Mouse (Mus musculus) MEL (cell line): Measurements from ENCODE around the gene Ccdc88b. TPM values are rescaled to one million over a fixed set of nuclear protein-coding genes. Genes with fewer than 3 reads are reported as not detected.

Source experiments
- DNase-seq: peaks from one replicate; pipeline ENCODE4 v3.0.0; 2011; ENCODE audit warnings: low read depth, low spot score
- H3K27ac ChIP-seq: 2 replicates; pipeline ENCODE4 v1.5.1; 2012; ENCODE audit warnings: low read depth, mild to moderate bottlenecking, control low read depth, low read length, moderate library complexity; ENCODE audit not compliant: control insufficient read depth
- H3K27me3 ChIP-seq, 2 experiments: fragments of 150-350 bp in 1 of 2; sonication (generic) in 1 of 2; 2 replicates each; pipeline ENCODE4 v1.6.1; 2012; ENCODE audit warnings: low read length in 2 of 2, mild to moderate bottlenecking in 2 of 2, improper control_type of control experiment in 1 of 2, moderate library complexity in 1 of 2; ENCODE audit not compliant: insufficient read depth in 2 of 2, control insufficient read depth in 1 of 2
- H3K36me3 ChIP-seq, 2 experiments: 2 replicates each; pipeline ENCODE4 v1.6.1; 2012 to 2014; ENCODE audit warnings: low read length in 2 of 2, improper control_type of control experiment in 1 of 2, inconsistent platforms in 1 of 2, mild to moderate bottlenecking in 1 of 2; ENCODE audit not compliant: insufficient read depth in 2 of 2, control insufficient read depth in 1 of 2
- H3K4me1 ChIP-seq, 2 experiments: fragments of 150-350 bp in 1 of 2; sonication (generic) in 1 of 2; 2 replicates each; pipeline ENCODE4 v1.6.1; 2012; ENCODE audit warnings: low read length in 2 of 2, improper control_type of control experiment in 1 of 2, mild to moderate bottlenecking in 1 of 2; ENCODE audit not compliant: insufficient read depth in 2 of 2, control insufficient read depth in 1 of 2
- H3K4me3 ChIP-seq, 2 experiments: fragments of 150-350 bp in 1 of 2; sonication (generic) in 1 of 2; 2 replicates each; pipeline ENCODE4 v1.5.1; 2012; ENCODE audit warnings: low read depth in 2 of 2, low read length in 2 of 2, mild to moderate bottlenecking in 2 of 2, moderate library complexity in 2 of 2, control low read depth in 1 of 2, improper control_type of control experiment in 1 of 2; ENCODE audit not compliant: control insufficient read depth in 1 of 2, insufficient read depth in 1 of 2
- H3K79me2 ChIP-seq: 2 replicates; pipeline ENCODE4 v1.6.1; 2012; ENCODE audit warnings: mild to moderate bottlenecking, low read length, moderate library complexity; ENCODE audit not compliant: control insufficient read depth, poor library complexity, insufficient read depth
- H3K9ac ChIP-seq: 2 replicates; pipeline ENCODE4 v1.6.1; 2012; ENCODE audit warnings: low read depth, mild to moderate bottlenecking, control low read depth, low read length, moderate library complexity; ENCODE audit not compliant: control insufficient read depth, poor library complexity, severe bottlenecking
- H3K9me3 ChIP-seq: fragments of 150-350 bp; sonication (generic); replicated peaks from 2 replicates; pipeline ENCODE4 v1.6.1; 2012; ENCODE audit warnings: mild to moderate bottlenecking, low read length, improper control_type of control experiment, moderate library complexity; ENCODE audit not compliant: insufficient read depth
- CHD2 ChIP-seq: IDR thresholded peaks from 2 replicates; pipeline ENCODE4 v1.6.1; 2011; ENCODE audit warnings: low read length, improper control_type of control experiment
- CTCF ChIP-seq, 3 experiments: IDR thresholded peaks in 2 of 3; conservative IDR thresholded peaks in 1 of 3; 2 replicates each; pipeline ENCODE4 v1.5.1; 2011 to 2012; ENCODE audit warnings: low read length in 3 of 3, low read depth in 2 of 3, mild to moderate bottlenecking in 2 of 3, improper control_type of control experiment in 1 of 3, inconsistent platforms in 1 of 3, mixed read lengths in 1 of 3, moderate library complexity in 1 of 3; ENCODE audit not compliant: control insufficient read depth in 1 of 3, insufficient read depth in 1 of 3, poor library complexity in 1 of 3, severe bottlenecking in 1 of 3
- ETS1 ChIP-seq: IDR thresholded peaks from 2 replicates; pipeline ENCODE4 v1.6.1; 2012; ENCODE audit warnings: low read depth, mild to moderate bottlenecking, inconsistent platforms, low read length, improper control_type of control experiment, moderate library complexity
- GABPA ChIP-seq: IDR thresholded peaks from 2 replicates; pipeline ENCODE4 v1.6.1; 2012; ENCODE audit warnings: low read depth, mild to moderate bottlenecking, inconsistent platforms, low read length, improper control_type of control experiment, moderate library complexity
- KAT2A ChIP-seq: conservative IDR thresholded peaks from 2 replicates; pipeline ENCODE4 v1.6.1; 2012; ENCODE audit warnings: low read depth, low read length, improper control_type of control experiment, inconsistent platforms
- MEF2A ChIP-seq: IDR thresholded peaks from 2 replicates; pipeline ENCODE4 v1.6.1; 2014; ENCODE audit warnings: low read depth, mild to moderate bottlenecking, inconsistent platforms, low read length, improper control_type of control experiment; ENCODE audit not compliant: poor library complexity, insufficient replicate concordance, severe bottlenecking; ENCODE audit errors: extremely low read depth
- MXI1 ChIP-seq: IDR thresholded peaks from 2 replicates; pipeline ENCODE4 v1.6.1; 2011; ENCODE audit warnings: mild to moderate bottlenecking, low read depth, low read length, improper control_type of control experiment
- NELFE ChIP-seq: IDR thresholded peaks from 2 replicates; pipeline ENCODE4 v1.6.1; 2011; ENCODE audit warnings: low read depth, low read length, improper control_type of control experiment
- POLR2A ChIP-seq, 2 experiments: IDR thresholded peaks; 2 replicates each; pipeline ENCODE4 v1.6.1; 2011 to 2012; ENCODE audit warnings: low read length in 2 of 2, mild to moderate bottlenecking in 2 of 2, control low read depth in 1 of 2, improper control_type of control experiment in 1 of 2, low read depth in 1 of 2, moderate library complexity in 1 of 2; ENCODE audit not compliant: control insufficient read depth in 1 of 2, insufficient read depth in 1 of 2, poor library complexity in 1 of 2
- POLR2AphosphoS2 ChIP-seq: IDR thresholded peaks from 2 replicates; pipeline ENCODE4 v1.6.1; 2011; ENCODE audit warnings: low read length, improper control_type of control experiment
- RAD21 ChIP-seq: IDR thresholded peaks from 2 replicates; pipeline ENCODE4 v1.6.1; 2011; ENCODE audit warnings: mild to moderate bottlenecking, low read depth, low read length, improper control_type of control experiment
- SMC3 ChIP-seq: IDR thresholded peaks from 2 replicates; pipeline ENCODE4 v1.6.1; 2011; ENCODE audit warnings: low read depth, low read length, improper control_type of control experiment
- TAL1 ChIP-seq: IDR thresholded peaks from 2 replicates; pipeline ENCODE4 v1.6.1; 2012; ENCODE audit warnings: mild to moderate bottlenecking, inconsistent platforms, low read length, moderate library complexity, mixed read lengths
- USF1 ChIP-seq: IDR thresholded peaks from 2 replicates; pipeline ENCODE4 v1.6.1; 2014; ENCODE audit warnings: low read depth, mild to moderate bottlenecking, inconsistent platforms, low read length, improper control_type of control experiment, moderate library complexity
- ZMIZ1 ChIP-seq: IDR thresholded peaks from 2 replicates; pipeline ENCODE4 v1.6.1; 2012; ENCODE audit warnings: low read depth, mild to moderate bottlenecking, inconsistent platforms, low read length, improper control_type of control experiment, moderate library complexity
- polyA plus RNA-seq, 2 experiments: library from polyadenylated mRNA; stranded (reverse) in 1 of 2; unstranded in 1 of 2; fragments of >175 nt in 1 of 2; fragments of >200 nt in 1 of 2; gene quantifications; 2 replicates each; pipeline versions ENCODE4 v1.2.1 to v1.2.4; 2012; ENCODE audit warnings: low replicate concordance in 2 of 2, low read depth in 1 of 2; ENCODE audit not compliant: insufficient read length in 2 of 2, insufficient read depth in 1 of 2, missing spikeins in 1 of 2
- total RNA-seq: library from RNA; depleted of rRNA; stranded (reverse); fragments of 300-350 nt; gene quantifications from 2 replicates; pipeline ENCODE4 v1.2.3, GENCODE M21; 2012

Ccdc88b gene
- total and polyA plus RNA-seq, 3 experiments, result 32.4 to 59.8 TPM; not detected in 1

- peaks cover 0 to 15% of the 10 kb centered on the region in 2 experiments; a peak in 2 of 4 replicates for H3K36me3 ChIP-seq
- no peaks in the 10 kb centered on the region for H3K9me3 ChIP-seq
- H3K9ac ChIP-seq, result peak overlapping the region; percentile 40; the same call in 1 of the 2 replicates
- DNase-seq, result peak; percentile 45
- H3K4me1 ChIP-seq, result peaks cover 3 to 20% of the 10 kb centered on the region in 2 experiments
- peaks cover 8% of the 10 kb centered on the region for H3K79me2 ChIP-seq
- H3K27me3 ChIP-seq, result no peaks in the 10 kb centered on the region
- H3K4me3 ChIP-seq, result no peak overlapping the region
- no peak overlapping the region for H3K27ac ChIP-seq
- no peak for TF ChIP-seq KAT2A
- TF ChIP-seq NELFE, result 0 out of 2 replicates have a peak, but pooled peaks have one; percentile 26
Observed at GRCm38 (mm10) chr19:6892512-6892911, 34.5 kb upstream of the Ccdc88b start.

- no peak for DNase-seq
- no peaks in the 10 kb centered on the region for H3K27me3 ChIP-seq
- H3K36me3 ChIP-seq, result no peaks in the 10 kb centered on the region
- TF ChIP-seq MEF2A (no peak), MXI1 (no peak), POLR2AphosphoS2 (no peak), ZMIZ1 (no peak), KAT2A (no peak), RAD21 (no peak; the same call in 1 of the 2 replicates), ETS1 (no peak), SMC3 (no peak), TAL1 (no peak)
- no peaks in the 10 kb centered on the region for H3K9me3 ChIP-seq
- H3K9ac ChIP-seq, result no peak overlapping the region
- H3K79me2 ChIP-seq, result no peaks in the 10 kb centered on the region
- H3K4me1 ChIP-seq, result peaks cover 0 to 3% of the 10 kb centered on the region in 2 experiments; a peak in 1 of 4 replicates
- no peak overlapping the region for H3K27ac ChIP-seq
- H3K4me3 ChIP-seq, result no peak overlapping the region
Observed at GRCm38 (mm10) chr19:6877965-6878364, 20.0 kb upstream of the Ccdc88b start.

DNA sequence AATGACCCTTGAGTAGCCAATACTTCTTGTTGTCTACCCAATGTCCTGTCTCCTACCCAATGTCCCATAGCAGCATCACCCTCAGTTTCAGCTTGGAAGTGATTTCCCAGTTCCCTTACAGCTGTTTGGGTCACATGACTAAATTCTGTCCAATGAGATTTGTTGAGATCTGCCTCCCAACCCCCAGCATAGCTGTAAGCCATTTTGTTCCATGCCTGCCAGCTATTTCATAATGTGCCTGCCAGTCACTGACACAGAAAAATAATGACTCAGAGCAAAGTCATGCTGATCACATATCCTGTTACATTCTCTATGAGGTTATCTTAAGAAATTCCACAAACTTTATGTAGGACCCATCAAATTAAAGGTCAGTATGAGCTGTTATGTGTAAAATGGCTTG is 18.8 kb upstream of the Ccdc88b start:
- H3K27ac ChIP-seq, result no peak overlapping the region

More for the DNA sequence above, 18.8 kb upstream of the Ccdc88b start:
- H3K9me3 ChIP-seq, result no peaks in the 10 kb centered on the region
- peaks cover 0 to 5% of the 10 kb centered on the region in 2 experiments; a peak in 1 of 4 replicates for H3K4me1 ChIP-seq
- no peak overlapping the region for H3K4me3 ChIP-seq
- H3K27me3 ChIP-seq, result no peaks in the 10 kb centered on the region
- no peak overlapping the region for H3K9ac ChIP-seq
- H3K36me3 ChIP-seq, result no peaks in the 10 kb centered on the region; a peak in 1 of 4 replicates
- no peak for DNase-seq
- H3K79me2 ChIP-seq, result no peaks in the 10 kb centered on the region
- TF ChIP-seq USF1, result peak; percentile 63
- no peak for TF ChIP-seq GABPA
- no peak for TF ChIP-seq CHD2
- no peak for TF ChIP-seq POLR2A (IDR thresholded peaks at IDR 0.05; ENCODE audit: control insufficient read depth in 1 of 2, insufficient read depth in 1 of 2, low read depth in 1 of 2, low read length in 2 of 2, poor library complexity in 1 of 2)
- TF ChIP-seq CTCF (IDR thresholded peaks at IDR 0.05 in 2 of 3, conservative IDR thresholded peaks at IDR 0.05 in 1 of 3; ENCODE audit: control insufficient read depth in 1 of 3, insufficient read depth in 1 of 3, low read depth in 2 of 3, low read length in 3 of 3, poor library complexity in 1 of 3, severe bottlenecking in 1 of 3), result no peak
